Mouse (Mus musculus): ENCODE data around the gene Kcnn1. TPM values are rescaled to one million over a fixed set of nuclear protein-coding genes. Genes with fewer than 3 reads are reported as not detected.

The Kcnn1 gene
- polyA plus RNA-seq, 1 experiment from 2014 or later: 12.6 TPM

GRCm38 (mm10) chr8:70885612-70886011, 22.6 kb upstream of the Kcnn1 start:
- Histone ChIP-seq H3K4me1 (ENCODE audit: control insufficient read depth, insufficient read depth, low read length) (no peaks in the 10 kb centered on the region), H3K4me3 (ENCODE audit: low read depth, low read length) (no peak overlapping the region), H3K4me2 (ENCODE audit: low read depth, low read length) (no peak overlapping the region), H3K36me3 (ENCODE audit: control insufficient read depth, insufficient read depth, low read length) (no peaks in the 10 kb centered on the region), H3K9me3 (ENCODE audit: control insufficient read depth, low read length) (no peaks in the 10 kb centered on the region), H3K9ac (replicated peaks; ENCODE audit: low read depth, low read length) (no peak overlapping the region), H3K27me3 (ENCODE audit: control insufficient read depth, insufficient read depth, low read length) (peaks cover 4% of the 10 kb centered on the region), H3K27ac (ENCODE audit: low read depth, low read length) (no peak overlapping the region)
- no peak for ATAC-seq (ENCODE audit: low read depth)
- WGBS: 19% methylated on average over 12 of the region's 12 CpGs

GRCm38 (mm10) chr8:70884683-70885082, 21.6 kb upstream of the Kcnn1 start:
- ATAC-seq (ENCODE audit: low read depth): no peak
- WGBS: 86% methylated on average over 10 of the region's 10 CpGs
- Histone ChIP-seq H3K4me3 (ENCODE audit: low read depth, low read length) (no peak overlapping the region), H3K4me2 (ENCODE audit: low read depth, low read length) (no peak overlapping the region), H3K9me3 (ENCODE audit: control insufficient read depth, low read length) (no peaks in the 10 kb centered on the region), H3K36me3 (ENCODE audit: control insufficient read depth, insufficient read depth, low read length) (no peaks in the 10 kb centered on the region), H3K27me3 (ENCODE audit: control insufficient read depth, insufficient read depth, low read length) (no peaks in the 10 kb centered on the region), H3K27ac (ENCODE audit: low read depth, low read length) (no peak overlapping the region), H3K4me1 (ENCODE audit: control insufficient read depth, insufficient read depth, low read length) (no peaks in the 10 kb centered on the region), H3K9ac (replicated peaks; ENCODE audit: low read depth, low read length) (no peak overlapping the region)

GRCm38 (mm10) chr8:70884186-70884585, 21.1 kb upstream of the Kcnn1 start:
- no peak overlapping the region for H3K9ac ChIP-seq (replicated peaks; ENCODE audit: low read depth, low read length)
- WGBS: 90% methylated on average over 4 of the region's 4 CpGs
- H3K4me3 ChIP-seq (ENCODE audit: low read depth, low read length): no peak overlapping the region
- H3K27me3 ChIP-seq (ENCODE audit: control insufficient read depth, insufficient read depth, low read length): no peaks in the 10 kb centered on the region
- H3K4me1 ChIP-seq (ENCODE audit: control insufficient read depth, insufficient read depth, low read length): 0 out of 2 replicates have a peak, but pooled peaks cover 2% of the 10 kb centered on the region
- H3K4me2 ChIP-seq (ENCODE audit: low read depth, low read length): no peak overlapping the region
- ATAC-seq (ENCODE audit: low read depth): no peak
- no peak overlapping the region for H3K27ac ChIP-seq (ENCODE audit: low read depth, low read length)
- H3K36me3 ChIP-seq (ENCODE audit: control insufficient read depth, insufficient read depth, low read length): no peaks in the 10 kb centered on the region
- H3K9me3 ChIP-seq (ENCODE audit: control insufficient read depth, low read length): no peaks in the 10 kb centered on the region

- WGBS: 40% methylated on average over 11 of the region's 11 CpGs
- no peak for ATAC-seq (ENCODE audit: low read depth)
Measured at GRCm38 (mm10) chr8:70880546-70880945, 17.5 kb upstream of the Kcnn1 start.

GRCm38 (mm10) chr8:70880126-70880525, 17.1 kb upstream of the Kcnn1 start:
- Histone ChIP-seq H3K4me2 (ENCODE audit: low read depth, low read length) (no peak overlapping the region), H3K4me3 (ENCODE audit: low read depth, low read length) (no peak overlapping the region), H3K9me3 (ENCODE audit: control insufficient read depth, low read length) (no peaks in the 10 kb centered on the region), H3K27ac (ENCODE audit: low read depth, low read length) (no peak overlapping the region), H3K27me3 (ENCODE audit: control insufficient read depth, insufficient read depth, low read length) (no peaks in the 10 kb centered on the region), H3K36me3 (ENCODE audit: control insufficient read depth, insufficient read depth, low read length) (no peaks in the 10 kb centered on the region), H3K9ac (replicated peaks; ENCODE audit: low read depth, low read length) (no peak overlapping the region), H3K4me1 (ENCODE audit: control insufficient read depth, insufficient read depth, low read length) (0 out of 2 replicates have a peak, but pooled peaks cover 2% of the 10 kb centered on the region)
- 13% methylated on average over 4 of the region's 4 CpGs for WGBS
- ATAC-seq (ENCODE audit: low read depth): no peak

More at GRCm38 (mm10) chr8:70880546-70880945, 17.5 kb upstream of the Kcnn1 start:
- no peak overlapping the region for H3K27ac ChIP-seq (ENCODE audit: low read depth, low read length)
- H3K9ac ChIP-seq (replicated peaks; ENCODE audit: low read depth, low read length): no peak overlapping the region
- H3K9me3 ChIP-seq (ENCODE audit: control insufficient read depth, low read length): no peaks in the 10 kb centered on the region
- no peak overlapping the region for H3K4me2 ChIP-seq (ENCODE audit: low read depth, low read length)
- H3K36me3 ChIP-seq (ENCODE audit: control insufficient read depth, insufficient read depth, low read length): no peaks in the 10 kb centered on the region
- no peak overlapping the region for H3K4me3 ChIP-seq (ENCODE audit: low read depth, low read length)
- no peaks in the 10 kb centered on the region for H3K27me3 ChIP-seq (ENCODE audit: control insufficient read depth, insufficient read depth, low read length)
- 0 out of 2 replicates have a peak, but pooled peaks cover 2% of the 10 kb centered on the region for H3K4me1 ChIP-seq (ENCODE audit: control insufficient read depth, insufficient read depth, low read length)

- WGBS: 53% methylated on average over 4 of the region's 4 CpGs
- H3K9ac ChIP-seq (replicated peaks; ENCODE audit: low read depth, low read length): 0 out of 2 replicates have a peak overlapping the region, but pooled peaks have one; percentile 11
Measured at GRCm38 (mm10) chr8:70879500-70879899, 16.4 kb upstream of the Kcnn1 start.

GRCm38 (mm10) chr8:70878178-70878577, 15.1 kb upstream of the Kcnn1 start:
- 37% methylated on average over 2 of the region's 2 CpGs for WGBS
- no peak overlapping the region for H3K27ac ChIP-seq (ENCODE audit: low read depth, low read length)
- no peak overlapping the region for H3K9ac ChIP-seq (replicated peaks; ENCODE audit: low read depth, low read length)
- 0 out of 2 replicates have a peak, but pooled peaks cover 2% of the 10 kb centered on the region for H3K4me1 ChIP-seq (ENCODE audit: control insufficient read depth, insufficient read depth, low read length)
- H3K36me3 ChIP-seq (ENCODE audit: control insufficient read depth, insufficient read depth, low read length): no peaks in the 10 kb centered on the region
- ATAC-seq (ENCODE audit: low read depth): no peak
- H3K27me3 ChIP-seq (ENCODE audit: control insufficient read depth, insufficient read depth, low read length): no peaks in the 10 kb centered on the region
- no peak overlapping the region for H3K4me3 ChIP-seq (ENCODE audit: low read depth, low read length)
- no peak overlapping the region for H3K4me2 ChIP-seq (ENCODE audit: low read depth, low read length)
- H3K9me3 ChIP-seq (ENCODE audit: control insufficient read depth, low read length): no peaks in the 10 kb centered on the region

More at GRCm38 (mm10) chr8:70879500-70879899, 16.4 kb upstream of the Kcnn1 start:
- no peak overlapping the region for H3K27ac ChIP-seq (ENCODE audit: low read depth, low read length)
- no peaks in the 10 kb centered on the region for H3K27me3 ChIP-seq (ENCODE audit: control insufficient read depth, insufficient read depth, low read length)
- ATAC-seq (ENCODE audit: low read depth): no peak
- H3K4me1 ChIP-seq (ENCODE audit: control insufficient read depth, insufficient read depth, low read length): 0 out of 2 replicates have a peak, but pooled peaks cover 2% of the 10 kb centered on the region
- no peaks in the 10 kb centered on the region for H3K9me3 ChIP-seq (ENCODE audit: control insufficient read depth, low read length)
- H3K36me3 ChIP-seq (ENCODE audit: control insufficient read depth, insufficient read depth, low read length): no peaks in the 10 kb centered on the region
- no peak overlapping the region for H3K4me2 ChIP-seq (ENCODE audit: low read depth, low read length)
- H3K4me3 ChIP-seq (ENCODE audit: low read depth, low read length): no peak overlapping the region

- H3K27me3 ChIP-seq (ENCODE audit: control insufficient read depth, insufficient read depth, low read length): no peaks in the 10 kb centered on the region
- H3K4me1 ChIP-seq (ENCODE audit: control insufficient read depth, insufficient read depth, low read length): peaks cover 7% of the 10 kb centered on the region
- H3K36me3 ChIP-seq (ENCODE audit: control insufficient read depth, insufficient read depth, low read length): no peaks in the 10 kb centered on the region
- no peak overlapping the region for H3K27ac ChIP-seq (ENCODE audit: low read depth, low read length)
- no peak overlapping the region for H3K4me2 ChIP-seq (ENCODE audit: low read depth, low read length)
- no peak overlapping the region for H3K4me3 ChIP-seq (ENCODE audit: low read depth, low read length)
- WGBS: 61% methylated on average over 4 of the region's 4 CpGs
- no peaks in the 10 kb centered on the region for H3K9me3 ChIP-seq (ENCODE audit: control insufficient read depth, low read length)
- ATAC-seq (ENCODE audit: low read depth): no peak
- no peak overlapping the region for H3K9ac ChIP-seq (replicated peaks; ENCODE audit: low read depth, low read length)
Measured at GRCm38 (mm10) chr8:70876382-70876781, 13.3 kb upstream of the Kcnn1 start.

- no peak overlapping the region for H3K4me2 ChIP-seq (ENCODE audit: low read depth, low read length)
- 95% methylated on average over 13 of the region's 13 CpGs for WGBS
- H3K9ac ChIP-seq (replicated peaks; ENCODE audit: low read depth, low read length): no peak overlapping the region
- H3K9me3 ChIP-seq (ENCODE audit: control insufficient read depth, low read length): no peaks in the 10 kb centered on the region
- ATAC-seq (ENCODE audit: low read depth): no peak
- no peak overlapping the region for H3K27ac ChIP-seq (ENCODE audit: low read depth, low read length)
- H3K27me3 ChIP-seq (ENCODE audit: control insufficient read depth, insufficient read depth, low read length): no peaks in the 10 kb centered on the region
- H3K36me3 ChIP-seq (ENCODE audit: control insufficient read depth, insufficient read depth, low read length): no peaks in the 10 kb centered on the region
- H3K4me3 ChIP-seq (ENCODE audit: low read depth, low read length): no peak overlapping the region
- H3K4me1 ChIP-seq (ENCODE audit: control insufficient read depth, insufficient read depth, low read length): peaks cover 5% of the 10 kb centered on the region
Measured at GRCm38 (mm10) chr8:70874441-70874840, 11.4 kb upstream of the Kcnn1 start.

Measured in neural tube, embryonic 14.5 days (tissue).